Mouse (Mus musculus): ENCODE measurements around the gene Herc4. TPM values are rescaled to one million over a fixed set of nuclear protein-coding genes. Genes with fewer than 3 reads are reported as not detected.

The Herc4 gene
- 30.0 and 33.4 TPM in 2 replicates for polyA plus RNA-seq (2015; fragmentation: Nextera tagmentation; extraction: Ambion mirVana)

DNA sequence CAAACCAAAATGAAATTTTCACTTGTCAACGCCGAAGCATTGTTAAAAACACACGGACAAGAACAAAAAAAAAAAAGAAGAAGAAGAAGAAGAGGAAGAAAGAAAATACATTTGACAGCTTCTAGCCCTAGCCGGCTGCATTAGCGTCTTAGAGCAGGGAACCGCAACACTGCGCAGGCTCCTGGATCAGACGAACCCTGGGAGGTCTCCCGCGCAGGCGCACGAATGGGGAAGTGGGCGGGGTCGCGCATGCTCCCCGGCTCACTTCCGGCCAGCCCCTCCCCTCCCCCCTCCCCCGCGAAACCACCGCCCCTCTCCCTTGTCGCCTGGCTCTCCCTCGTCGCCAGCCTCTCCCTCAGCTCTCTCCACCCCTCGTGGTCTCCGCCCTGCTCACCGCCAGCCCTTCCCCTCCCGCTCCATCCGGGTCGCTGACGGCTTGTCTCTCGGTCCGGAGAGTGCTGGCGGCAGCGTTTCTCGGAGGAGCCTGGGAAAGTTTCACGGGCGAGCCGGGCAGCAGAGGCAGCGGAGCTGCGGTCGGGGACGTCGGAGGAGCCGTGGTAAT, at the start of gene Herc4:
TSS of gene Herc4 (plus strand) at position 318 of the 562 bp plus-strand sequence.
- Histone ChIP-seq H3K4me1 (replicated peaks) (peaks cover 31% of the 10 kb centered on the region), H3K9me3 (no peaks in the 10 kb centered on the region), H3K4me3 (peak within 1 kb of the TSS; percentile 98), H3K27ac (peak within 1 kb of the TSS; percentile 95), H3K4me2 (peak within 1 kb of the TSS; percentile 80), H3K36me3 (no peaks in the 10 kb centered on the region), H3K9ac (peak within 1 kb of the TSS; percentile 93), H3K27me3 (no peaks in the 10 kb centered on the region)
- ATAC-seq (ENCODE audit: low FRiP score): peak; percentile 99
- under 1% methylated on average over 42 of the region's 44 CpGs for WGBS

DNA sequence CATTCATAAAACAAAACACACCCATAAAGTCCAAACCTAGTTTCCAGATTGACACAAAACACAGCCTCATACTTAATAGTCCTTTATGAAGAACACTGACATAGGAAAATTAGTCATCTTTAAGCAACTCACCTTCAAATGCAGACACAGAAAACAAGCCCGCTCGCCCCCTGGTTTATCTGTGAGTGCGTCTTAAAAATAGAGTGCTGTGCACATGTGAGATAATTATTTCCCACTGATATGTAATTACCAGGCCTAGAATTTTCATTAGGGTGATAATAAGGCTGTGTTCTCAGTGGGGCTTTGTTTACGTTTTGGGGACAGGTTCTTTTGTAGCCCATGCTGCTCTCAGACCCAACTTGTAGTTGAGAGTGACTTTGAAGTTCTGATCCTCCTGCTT, 44.6 kb upstream of the Herc4 start:
- H3K9ac ChIP-seq: no peak overlapping the region
- no peak overlapping the region for H3K4me2 ChIP-seq
- no peaks in the 10 kb centered on the region for H3K9me3 ChIP-seq
- H3K27me3 ChIP-seq: no peaks in the 10 kb centered on the region
- ATAC-seq (ENCODE audit: low FRiP score): no peak
- no peak overlapping the region for H3K4me3 ChIP-seq
- no peaks in the 10 kb centered on the region for H3K4me1 ChIP-seq (replicated peaks)
- no peak overlapping the region for H3K27ac ChIP-seq
- H3K36me3 ChIP-seq: no peaks in the 10 kb centered on the region
- 82% methylated on average over 4 of the region's 4 CpGs for WGBS

DNA sequence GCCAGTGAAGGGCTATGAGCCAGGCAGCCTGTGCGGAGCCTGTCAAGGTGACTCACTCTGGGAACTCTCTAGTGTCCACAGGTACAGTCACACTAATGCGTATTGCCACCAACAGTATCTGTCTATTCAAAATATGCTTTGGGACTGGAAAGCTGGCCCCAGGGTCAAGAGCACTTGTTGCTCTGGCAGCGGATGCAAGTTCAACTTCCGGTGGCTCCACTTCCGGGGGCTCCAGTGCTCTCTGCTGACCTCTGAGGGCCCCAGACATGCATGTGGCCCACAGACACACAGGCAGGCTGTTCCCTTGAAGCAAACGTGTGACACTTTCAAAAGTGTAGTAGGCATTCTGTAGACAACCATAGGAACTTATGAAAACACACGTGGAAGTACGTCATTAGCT, 42.1 kb upstream of the Herc4 start:
- H3K27me3 ChIP-seq: no peaks in the 10 kb centered on the region
- ATAC-seq (ENCODE audit: low FRiP score): no peak
- H3K9me3 ChIP-seq: no peaks in the 10 kb centered on the region
- no peak overlapping the region for H3K9ac ChIP-seq
- H3K27ac ChIP-seq: no peak overlapping the region
- no peaks in the 10 kb centered on the region for H3K36me3 ChIP-seq
- 82% methylated on average over 8 of the region's 8 CpGs for WGBS
- H3K4me1 ChIP-seq (replicated peaks): no peaks in the 10 kb centered on the region
- no peak overlapping the region for H3K4me3 ChIP-seq
- no peak overlapping the region for H3K4me2 ChIP-seq

DNA sequence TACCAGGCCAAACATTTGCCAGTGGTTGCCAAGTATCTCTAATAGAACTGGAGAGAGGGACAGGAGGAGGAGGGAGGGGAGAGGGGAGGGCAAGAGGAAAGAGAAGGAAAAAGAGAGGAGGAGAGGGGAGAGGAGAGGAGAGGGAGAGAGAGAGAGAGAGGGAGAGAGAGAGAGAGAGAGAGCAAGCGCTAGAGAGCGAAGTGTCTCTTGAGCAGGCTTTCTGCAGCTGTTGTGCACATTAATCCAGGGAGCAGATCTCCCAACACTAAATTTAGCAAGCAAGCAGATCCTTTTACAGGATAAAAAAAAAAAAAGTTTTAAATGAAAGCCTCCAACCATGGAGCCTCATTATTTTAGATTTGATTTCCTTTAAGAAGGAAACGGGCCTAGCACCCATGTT, 40.6 kb upstream of the Herc4 start:
- no peaks in the 10 kb centered on the region for H3K27me3 ChIP-seq
- H3K9me3 ChIP-seq: no peaks in the 10 kb centered on the region
- H3K4me1 ChIP-seq (replicated peaks): no peaks in the 10 kb centered on the region
- no peak overlapping the region for H3K27ac ChIP-seq
- no peak for ATAC-seq (ENCODE audit: low FRiP score)
- WGBS: 84% methylated on average over 3 of the region's 3 CpGs
- H3K4me2 ChIP-seq: no peak overlapping the region
- H3K36me3 ChIP-seq: no peaks in the 10 kb centered on the region
- H3K4me3 ChIP-seq: no peak overlapping the region
- H3K9ac ChIP-seq: no peak overlapping the region

DNA sequence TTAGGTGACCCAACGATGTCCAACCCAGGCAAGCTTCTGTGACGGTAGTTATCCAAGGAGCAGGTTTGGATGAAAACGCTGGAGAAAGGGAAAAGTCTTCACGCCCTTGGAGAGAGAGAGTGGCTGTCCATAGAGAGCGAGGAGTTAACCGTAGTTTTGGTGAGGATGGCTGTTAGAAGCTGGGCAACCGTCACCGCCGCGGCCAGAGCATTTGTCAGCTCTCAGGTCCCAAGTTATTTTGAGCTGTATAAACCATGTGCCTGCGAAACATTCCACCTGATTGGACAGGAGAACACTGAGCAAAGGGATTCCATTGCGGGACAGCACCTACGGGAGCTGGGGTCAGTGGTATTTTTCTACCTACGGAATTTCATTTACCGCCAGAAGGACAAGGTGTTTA, 39.9 kb upstream of the Herc4 start, which contains the start of gene Mypn:
TSS of gene Mypn (minus strand) at position 225 of the 400 bp plus-strand sequence.
- Histone ChIP-seq H3K27ac (no peak within 1 kb of the TSS), H3K36me3 (no peaks in the 10 kb centered on the region), H3K27me3 (no peaks in the 10 kb centered on the region), H3K9ac (no peak within 1 kb of the TSS), H3K4me1 (replicated peaks) (no peaks in the 10 kb centered on the region), H3K9me3 (no peaks in the 10 kb centered on the region), H3K4me3 (no peak within 1 kb of the TSS), H3K4me2 (no peak within 1 kb of the TSS)
- 92% methylated on average over 15 of the region's 15 CpGs for WGBS
- no peak for ATAC-seq (ENCODE audit: low FRiP score)

DNA sequence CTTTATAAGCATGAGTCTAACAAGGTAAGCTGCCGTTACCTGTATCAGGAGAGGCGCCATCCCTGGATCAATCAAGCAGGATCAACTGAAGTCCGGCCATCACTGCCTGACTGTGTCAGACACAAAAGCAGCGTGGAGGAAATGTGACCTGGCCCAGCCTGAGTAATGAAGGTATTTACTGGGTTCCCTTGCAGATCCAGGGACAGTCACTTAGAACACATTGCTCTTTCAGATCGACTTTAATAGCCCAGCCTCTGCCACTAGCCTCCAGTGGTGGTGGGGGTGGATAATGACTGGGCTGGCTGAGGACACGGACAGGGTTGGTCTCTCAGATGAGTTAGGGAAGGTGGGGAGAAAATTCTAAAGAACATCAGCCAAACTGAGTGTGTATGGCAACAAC, 34.7 kb upstream of the Herc4 start:
- H3K27me3 ChIP-seq: no peaks in the 10 kb centered on the region
- no peaks in the 10 kb centered on the region for H3K4me1 ChIP-seq (replicated peaks)
- 73% methylated on average over 6 of the region's 6 CpGs for WGBS
- no peak overlapping the region for H3K4me2 ChIP-seq
- no peak for ATAC-seq (ENCODE audit: low FRiP score)
- no peaks in the 10 kb centered on the region for H3K9me3 ChIP-seq
- no peak overlapping the region for H3K4me3 ChIP-seq
- H3K27ac ChIP-seq: no peak overlapping the region
- no peak overlapping the region for H3K9ac ChIP-seq
- no peaks in the 10 kb centered on the region for H3K36me3 ChIP-seq

DNA sequence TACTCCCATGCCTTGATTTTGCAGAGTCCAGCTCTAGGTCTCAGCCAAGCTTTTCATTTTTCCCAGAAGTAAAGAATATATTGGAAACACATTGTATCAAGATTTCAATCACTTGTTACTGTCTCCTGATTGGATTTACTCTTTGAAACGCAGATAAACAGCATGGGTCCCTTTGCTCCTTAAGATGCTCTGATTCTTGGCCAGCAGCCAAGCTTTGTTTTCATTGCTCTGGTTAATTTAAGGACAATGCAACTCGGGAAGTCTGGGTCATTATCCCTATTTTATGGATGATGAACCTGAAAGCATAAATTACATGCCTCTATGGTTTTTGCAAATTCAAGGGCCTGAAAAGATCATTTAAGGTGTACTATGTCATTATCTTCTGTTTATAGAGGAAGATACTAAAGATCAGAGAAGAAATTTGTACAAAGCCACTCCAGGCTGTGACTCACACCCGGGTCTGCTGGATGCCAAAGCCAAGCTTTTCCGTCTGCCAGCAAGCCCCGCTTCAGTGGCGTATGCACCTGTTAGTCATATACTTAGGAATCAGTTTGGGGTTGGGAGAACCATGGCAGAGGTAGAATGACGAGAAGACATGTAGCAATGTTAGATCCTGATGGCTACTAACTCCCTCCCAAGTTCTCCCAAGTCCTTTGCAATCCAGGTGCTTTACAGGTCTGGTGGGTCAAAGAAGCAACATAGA, 22.4 kb upstream of the Herc4 start:
- Histone ChIP-seq H3K4me2 (no peak overlapping the region), H3K9me3 (no peaks in the 10 kb centered on the region), H3K4me1 (replicated peaks) (0 out of 2 replicates have a peak, but pooled peaks cover 4% of the 10 kb centered on the region), H3K27ac (no peak overlapping the region), H3K4me3 (no peak overlapping the region), H3K9ac (no peak overlapping the region), H3K36me3 (no peaks in the 10 kb centered on the region), H3K27me3 (no peaks in the 10 kb centered on the region)
- 50% methylated on average over 7 of the region's 7 CpGs for WGBS
- no peak for ATAC-seq (ENCODE audit: low FRiP score)

DNA sequence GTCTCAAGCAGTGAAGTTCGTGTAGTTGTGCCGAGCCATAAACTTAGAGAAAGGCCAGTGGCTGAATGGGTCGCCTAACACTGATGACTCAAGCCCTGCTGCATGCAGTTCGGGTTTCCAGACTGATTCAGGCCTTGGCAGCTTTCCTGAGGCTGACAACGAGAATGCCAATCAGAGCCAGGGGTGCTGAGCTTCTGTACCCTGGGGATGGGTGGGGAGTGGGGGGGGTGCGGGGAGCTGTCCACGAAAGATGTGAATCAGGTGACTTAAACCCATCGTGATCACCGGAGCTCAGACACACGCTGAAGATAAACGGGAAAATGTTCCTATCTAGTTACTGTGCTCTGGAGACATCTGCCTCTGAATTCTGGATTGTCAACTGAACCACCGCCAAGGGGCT, 19.3 kb upstream of the Herc4 start:
- H3K9me3 ChIP-seq: no peaks in the 10 kb centered on the region
- no peak overlapping the region for H3K9ac ChIP-seq
- H3K4me2 ChIP-seq: no peak overlapping the region
- no peaks in the 10 kb centered on the region for H3K27me3 ChIP-seq
- H3K4me1 ChIP-seq (replicated peaks): 0 out of 2 replicates have a peak, but pooled peaks cover 4% of the 10 kb centered on the region
- H3K27ac ChIP-seq: no peak overlapping the region
- WGBS: 84% methylated on average over 12 of the region's 12 CpGs
- ATAC-seq (ENCODE audit: low FRiP score): no peak
- H3K4me3 ChIP-seq: no peak overlapping the region
- H3K36me3 ChIP-seq: no peaks in the 10 kb centered on the region

DNA sequence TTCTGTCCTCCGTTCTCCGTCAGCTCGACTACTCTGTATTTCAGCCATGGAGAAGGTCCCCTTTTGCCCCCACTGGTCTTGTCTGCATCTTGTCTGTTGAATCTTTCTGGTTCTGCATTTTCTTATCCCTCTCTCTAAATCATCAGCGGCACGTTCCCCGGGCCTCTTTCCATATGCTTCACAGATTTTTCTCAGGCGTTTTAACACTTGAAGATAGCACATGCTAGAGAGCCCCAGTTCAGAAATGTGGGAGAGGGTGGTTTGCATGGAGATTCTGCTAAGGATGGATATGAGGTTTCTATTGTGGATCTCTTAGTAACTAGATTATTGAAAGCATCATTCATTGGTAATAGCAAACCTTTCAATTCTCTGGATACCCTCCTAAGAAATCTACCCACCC, 13.3 kb upstream of the Herc4 start:
- H3K27me3 ChIP-seq: no peaks in the 10 kb centered on the region
- no peaks in the 10 kb centered on the region for H3K36me3 ChIP-seq
- WGBS: 88% methylated on average over 7 of the region's 7 CpGs
- no peak overlapping the region for H3K27ac ChIP-seq
- no peaks in the 10 kb centered on the region for H3K9me3 ChIP-seq
- no peak for ATAC-seq (ENCODE audit: low FRiP score)
- H3K4me2 ChIP-seq: no peak overlapping the region
- H3K4me3 ChIP-seq: no peak overlapping the region
- H3K9ac ChIP-seq: no peak overlapping the region
- no peaks in the 10 kb centered on the region for H3K4me1 ChIP-seq (replicated peaks)

DNA sequence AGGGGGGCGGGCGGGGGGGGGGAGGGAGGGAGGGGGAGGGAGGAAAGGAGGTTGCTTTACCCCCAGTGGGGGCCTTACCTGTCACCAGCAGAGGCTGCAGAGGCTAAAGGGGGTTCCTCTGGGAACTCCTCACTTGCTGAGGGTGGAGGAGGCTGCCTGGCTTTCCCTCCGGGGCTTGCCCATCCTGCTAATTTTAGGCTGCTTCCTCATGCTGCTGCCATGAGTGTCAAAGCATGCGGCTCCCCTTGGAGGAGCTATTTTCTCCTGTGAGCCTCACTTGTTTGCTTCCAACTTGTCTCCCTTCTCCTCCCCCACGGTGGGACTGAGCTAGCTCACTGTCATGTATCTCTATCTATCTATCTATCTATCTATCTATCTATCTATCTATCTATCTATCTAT, 12.8 kb upstream of the Herc4 start:
- WGBS: 57% methylated on average over 3 of the region's 5 CpGs
- no peaks in the 10 kb centered on the region for H3K36me3 ChIP-seq
- no peaks in the 10 kb centered on the region for H3K4me1 ChIP-seq (replicated peaks)
- no peak for ATAC-seq (ENCODE audit: low FRiP score)
- no peak overlapping the region for H3K27ac ChIP-seq
- H3K4me3 ChIP-seq: no peak overlapping the region
- H3K9ac ChIP-seq: no peak overlapping the region
- no peaks in the 10 kb centered on the region for H3K27me3 ChIP-seq
- H3K9me3 ChIP-seq: no peaks in the 10 kb centered on the region
- no peak overlapping the region for H3K4me2 ChIP-seq

DNA sequence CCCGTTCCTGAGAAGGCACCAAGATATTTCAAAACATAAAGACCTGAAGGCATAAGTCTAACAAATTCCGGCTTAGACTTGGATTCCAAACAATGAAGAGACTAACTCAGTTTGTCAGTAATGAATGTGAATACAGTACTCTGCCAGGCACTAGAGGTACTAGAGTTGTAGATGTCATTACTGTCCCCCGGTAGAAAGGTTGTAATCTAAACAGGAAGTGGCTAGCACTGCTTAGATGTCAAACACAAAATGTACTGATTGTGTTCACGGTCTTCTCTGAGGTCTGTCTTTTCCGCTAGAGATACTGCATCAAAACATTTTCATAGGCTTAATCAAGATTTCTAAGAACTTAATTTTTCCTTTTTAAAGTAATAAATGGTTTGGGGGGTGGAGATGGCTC, 12.0 kb upstream of the Herc4 start:
- Histone ChIP-seq H3K4me3 (no peak overlapping the region), H3K36me3 (no peaks in the 10 kb centered on the region), H3K9ac (no peak overlapping the region), H3K27ac (no peak overlapping the region), H3K9me3 (no peaks in the 10 kb centered on the region), H3K27me3 (no peaks in the 10 kb centered on the region), H3K4me2 (no peak overlapping the region), H3K4me1 (replicated peaks) (no peaks in the 10 kb centered on the region)
- WGBS: 86% methylated on average over 5 of the region's 5 CpGs
- no peak for ATAC-seq (ENCODE audit: low FRiP score)

DNA sequence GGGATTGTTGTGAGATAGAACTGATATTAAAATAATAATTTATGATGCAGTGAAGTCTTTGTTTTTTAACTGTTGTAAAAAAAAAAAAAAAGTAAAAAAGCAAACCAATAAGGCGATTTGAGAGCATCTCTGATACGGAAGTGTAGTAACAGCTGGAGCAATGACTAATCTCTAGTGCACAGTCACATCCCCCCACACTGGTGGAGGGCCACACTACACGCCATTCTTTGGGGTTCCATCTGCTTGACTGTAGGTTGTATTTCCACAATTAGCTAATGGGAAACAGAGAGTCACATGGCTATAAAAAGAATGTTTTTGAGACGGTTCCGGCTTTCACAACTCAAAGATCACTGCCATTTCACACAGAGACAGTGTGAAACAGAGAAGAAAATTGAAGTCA, 9.5 kb upstream of the Herc4 start:
- no peak overlapping the region for H3K4me3 ChIP-seq
- 88% methylated on average over 5 of the region's 5 CpGs for WGBS
- no peak overlapping the region for H3K4me2 ChIP-seq
- H3K27ac ChIP-seq: no peak overlapping the region
- no peaks in the 10 kb centered on the region for H3K36me3 ChIP-seq
- H3K4me1 ChIP-seq (replicated peaks): no peaks in the 10 kb centered on the region
- no peaks in the 10 kb centered on the region for H3K27me3 ChIP-seq
- no peak overlapping the region for H3K9ac ChIP-seq
- H3K9me3 ChIP-seq: no peaks in the 10 kb centered on the region
- ATAC-seq (ENCODE audit: low FRiP score): no peak

DNA sequence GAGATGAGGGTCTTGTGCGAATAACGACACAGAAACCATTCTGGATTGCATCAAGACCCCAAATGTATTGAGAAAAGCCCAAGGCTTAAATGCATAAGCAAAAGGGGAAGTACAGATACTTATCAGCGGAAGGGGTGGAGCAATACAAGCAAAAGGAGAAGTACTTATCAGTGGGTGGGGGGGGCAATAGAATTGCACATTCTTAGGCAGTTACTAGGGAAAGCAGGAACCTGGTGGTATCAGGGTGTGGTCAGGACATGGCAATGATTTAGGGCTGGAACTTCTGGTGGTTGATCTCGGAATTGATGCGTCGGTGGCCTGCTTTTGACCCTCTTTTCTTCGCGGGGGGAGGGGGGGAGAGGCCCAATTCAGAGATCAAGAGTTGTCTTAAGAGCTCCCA, 7.7 kb upstream of the Herc4 start:
- Histone ChIP-seq H3K36me3 (no peaks in the 10 kb centered on the region), H3K4me3 (no peak overlapping the region), H3K27me3 (no peaks in the 10 kb centered on the region), H3K9me3 (no peaks in the 10 kb centered on the region), H3K9ac (no peak overlapping the region), H3K27ac (no peak overlapping the region), H3K4me2 (no peak overlapping the region), H3K4me1 (replicated peaks) (no peaks in the 10 kb centered on the region)
- ATAC-seq (ENCODE audit: low FRiP score): no peak
- 83% methylated on average over 8 of the region's 8 CpGs for WGBS
